Mouse (Mus musculus) ES-Bruce4 (cell line): Measurements from ENCODE around the gene Tnfsf13. TPM values are rescaled to one million over a fixed set of nuclear protein-coding genes. Genes with fewer than 3 reads are reported as not detected.

ENCODE experiments used
- H3K27ac ChIP-seq: 2 replicates; pipeline ENCODE4 v1.5.1; 2012; ENCODE audit warnings: low read length, inconsistent platforms; ENCODE audit not compliant: insufficient read depth
- H3K27me3 ChIP-seq: 2 replicates; pipeline ENCODE4 v1.6.1; 2012; ENCODE audit warnings: mild to moderate bottlenecking, low read length, inconsistent platforms; ENCODE audit not compliant: control insufficient read depth, poor library complexity, insufficient read depth, severe bottlenecking
- H3K36me3 ChIP-seq: 2 replicates; pipeline ENCODE4 v1.6.1; 2012; ENCODE audit warnings: inconsistent platforms, mild to moderate bottlenecking, low read length, moderate library complexity; ENCODE audit not compliant: control insufficient read depth, poor library complexity, insufficient read depth, severe bottlenecking
- H3K4me1 ChIP-seq: one replicate; pipeline ENCODE4 v1.8.1; 2011; ENCODE audit warnings: low read length; ENCODE audit not compliant: control insufficient read depth, insufficient read depth
- H3K4me3 ChIP-seq: 2 replicates; pipeline ENCODE4 v1.5.1; 2011; ENCODE audit warnings: low read depth, mild to moderate bottlenecking, low read length
- H3K9ac ChIP-seq: 2 replicates; pipeline ENCODE4 v1.6.1; 2012; ENCODE audit warnings: low read depth, mild to moderate bottlenecking, inconsistent platforms; ENCODE audit not compliant: poor library complexity, severe bottlenecking
- H3K9me3 ChIP-seq: replicated peaks from 2 replicates; pipeline ENCODE4 v1.6.1; 2012; ENCODE audit warnings: mild to moderate bottlenecking, low read length, inconsistent platforms; ENCODE audit not compliant: control insufficient read depth, poor library complexity, insufficient read depth, severe bottlenecking
- CTCF ChIP-seq: IDR thresholded peaks from one replicate; pipeline ENCODE4 v1.8.1; 2011; ENCODE audit warnings: low read depth, low read length
- EP300 ChIP-seq: IDR thresholded peaks from 2 replicates; pipeline ENCODE4 v1.6.1; 2011; ENCODE audit warnings: low read depth, low read length; ENCODE audit not compliant: insufficient read depth
- POLR2A ChIP-seq: IDR thresholded peaks from one replicate; pipeline ENCODE4 v1.8.1; 2011; ENCODE audit warnings: low read length; ENCODE audit not compliant: insufficient read depth
- polyA plus RNA-seq: library from polyadenylated mRNA; stranded (reverse); fragments of >200 nt; gene quantifications from 2 replicates; pipeline ENCODE4 v1.2.4, GENCODE M21; 2011; ENCODE audit warnings: low read depth; ENCODE audit not compliant: missing spikeins, insufficient read depth, insufficient read length

Gene Tnfsf13
- polyA plus RNA-seq, 1 experiment, result 1.3 TPM

DNA sequence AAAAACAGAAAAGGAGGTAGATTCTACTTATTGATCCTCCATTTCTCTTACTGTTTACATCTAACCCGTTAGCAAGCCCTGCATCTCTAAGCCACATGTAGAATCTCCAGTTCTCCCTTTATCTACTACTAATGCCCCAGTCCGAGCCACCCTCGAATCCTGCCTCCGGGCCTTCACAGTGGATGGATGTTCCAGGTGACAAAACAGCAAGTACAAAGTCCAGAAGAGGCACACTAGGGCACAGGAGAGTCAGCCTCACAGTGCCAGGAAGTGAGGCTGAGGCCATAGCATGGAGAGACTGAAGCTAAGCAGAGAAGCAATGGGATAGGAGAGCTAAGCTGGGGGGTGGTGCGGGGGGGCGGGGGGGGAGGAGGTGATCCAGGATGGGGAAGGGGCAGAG lies 7.3 kb upstream of the Tnfsf13 start:
- no peak for TF ChIP-seq EP300
- TF ChIP-seq CTCF, result no peak
- TF ChIP-seq POLR2A, result no peak
- Histone ChIP-seq H3K27ac (0 out of 2 replicates have a peak overlapping the region, but pooled peaks have one; percentile 12), H3K36me3 (no peaks in the 10 kb centered on the region), H3K27me3 (no peaks in the 10 kb centered on the region), H3K4me3 (no peak overlapping the region), H3K4me1 (peaks cover 3% of the 10 kb centered on the region), H3K9me3 (no peaks in the 10 kb centered on the region), H3K9ac (no peak overlapping the region)

DNA sequence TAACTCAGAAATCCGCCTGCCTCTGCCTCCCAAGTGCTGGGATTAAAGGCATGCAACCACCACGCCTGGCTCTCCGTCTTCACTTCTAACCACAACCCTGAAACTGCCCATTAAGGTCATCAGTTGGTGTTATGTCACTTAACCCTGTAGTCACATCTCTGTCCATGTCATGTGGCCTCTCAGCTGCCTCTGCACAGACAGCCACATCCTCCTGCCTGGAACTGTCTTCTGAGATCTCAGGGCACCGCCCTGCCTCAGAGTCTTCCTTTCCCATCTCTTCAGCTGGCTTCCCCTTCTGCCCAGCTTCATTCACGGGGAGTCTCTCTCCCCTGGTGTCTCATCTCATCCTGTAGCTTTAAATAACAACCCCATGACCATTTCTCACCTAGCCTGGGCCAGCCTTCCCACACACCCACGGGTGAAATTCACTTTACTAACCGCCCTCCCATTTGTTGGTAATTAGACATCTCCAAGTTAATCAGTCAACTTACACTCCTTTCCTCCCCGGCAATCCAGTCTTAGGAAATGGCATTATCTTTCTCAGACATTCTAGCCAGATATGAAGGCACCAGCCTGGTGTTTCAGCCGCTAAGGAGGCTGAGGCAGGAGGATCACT lies 6.7 kb upstream of the Tnfsf13 start:
- Histone ChIP-seq H3K4me3 (no peak overlapping the region), H3K9ac (no peak overlapping the region), H3K27ac (0 out of 2 replicates have a peak overlapping the region, but pooled peaks have one; percentile 12), H3K9me3 (no peaks in the 10 kb centered on the region), H3K27me3 (no peaks in the 10 kb centered on the region), H3K4me1 (peaks cover 3% of the 10 kb centered on the region), H3K36me3 (no peaks in the 10 kb centered on the region)
- TF ChIP-seq POLR2A, result no peak

DNA sequence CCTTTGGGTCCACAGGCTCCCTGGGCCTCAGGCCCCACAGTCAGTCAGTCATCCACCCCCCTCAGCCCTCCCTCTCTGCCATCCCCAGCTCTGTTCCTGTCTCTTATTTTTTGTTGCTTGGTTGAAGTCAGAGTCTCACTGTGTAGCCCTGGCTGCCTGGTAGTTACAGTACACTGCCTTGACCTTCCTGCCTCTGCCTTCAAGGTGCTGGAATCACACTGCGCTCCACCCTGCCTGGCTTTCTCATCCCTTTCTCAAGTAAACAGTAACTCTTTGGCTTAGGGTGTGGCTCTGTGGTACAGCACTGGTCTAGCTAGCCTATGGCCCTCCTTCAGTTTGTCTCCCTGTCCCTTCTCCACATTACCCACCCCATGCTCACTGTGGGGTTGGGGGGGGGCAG lies 4.3 kb upstream of the Tnfsf13 start:
- Histone ChIP-seq H3K4me1 (peaks cover 3% of the 10 kb centered on the region), H3K9ac (peak overlapping the region; percentile 7; the same call in 1 of the 2 replicates), H3K4me3 (no peak overlapping the region), H3K27me3 (no peaks in the 10 kb centered on the region), H3K9me3 (no peaks in the 10 kb centered on the region), H3K27ac (peak overlapping the region; percentile 91), H3K36me3 (no peaks in the 10 kb centered on the region)
- peak; percentile 92 for TF ChIP-seq EP300
- no peak for TF ChIP-seq POLR2A

DNA sequence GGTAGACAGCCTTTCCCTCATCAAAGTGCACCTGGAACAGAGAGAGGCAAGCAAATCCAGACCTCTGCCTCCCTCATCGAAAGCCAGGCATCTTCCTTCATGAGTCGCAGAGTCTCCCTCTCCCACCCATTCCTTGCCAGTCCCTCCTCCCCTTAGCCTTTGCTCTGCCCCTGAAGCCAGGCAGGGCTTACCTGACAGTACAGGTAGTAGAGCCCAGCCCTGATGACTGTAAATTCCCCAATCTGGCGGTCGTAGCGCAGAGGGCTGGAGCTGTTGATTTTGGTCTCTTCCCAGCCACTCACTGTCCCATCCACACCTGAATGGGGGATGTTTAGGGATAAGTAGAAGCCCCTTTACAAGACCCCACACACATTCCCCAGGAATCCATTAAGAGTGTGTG lies 1.5 kb upstream of the Tnfsf13 start:
- Histone ChIP-seq H3K36me3 (no peaks in the 10 kb centered on the region), H3K27me3 (no peaks in the 10 kb centered on the region), H3K27ac (peak overlapping the region; percentile 65), H3K9ac (peak overlapping the region; percentile 85), H3K9me3 (no peaks in the 10 kb centered on the region), H3K4me3 (peak overlapping the region; percentile 31), H3K4me1 (no peaks in the 10 kb centered on the region)
- no peak for TF ChIP-seq EP300
- no peak for TF ChIP-seq CTCF
- no peak for TF ChIP-seq POLR2A

DNA sequence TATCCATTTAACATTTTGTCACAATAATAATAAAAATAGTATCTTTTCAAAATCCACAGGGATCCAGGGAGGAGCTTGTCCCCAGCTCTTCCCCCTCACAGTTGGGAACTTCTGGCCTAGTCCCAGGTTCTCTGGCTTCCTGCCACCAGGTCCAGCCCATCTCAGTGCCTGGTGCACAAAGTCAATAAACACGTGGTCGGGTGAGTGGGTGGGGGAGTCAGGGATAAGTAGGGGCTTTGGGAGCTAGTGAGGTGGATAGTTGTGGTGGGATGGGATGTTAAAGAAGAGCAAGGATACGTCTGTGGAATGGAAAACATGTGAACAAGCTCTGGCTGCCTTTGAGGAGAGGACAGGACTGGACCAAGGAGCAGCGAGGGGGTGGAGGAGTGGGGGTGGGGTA lies 793 bp upstream of the Tnfsf13 start:
- TF ChIP-seq CTCF (no peak), EP300 (0 out of 2 replicates have a peak, but pooled peaks have one; percentile 25), POLR2A (peak; percentile 26)
- H3K4me3 ChIP-seq, result peak overlapping the region; percentile 31

DNA sequence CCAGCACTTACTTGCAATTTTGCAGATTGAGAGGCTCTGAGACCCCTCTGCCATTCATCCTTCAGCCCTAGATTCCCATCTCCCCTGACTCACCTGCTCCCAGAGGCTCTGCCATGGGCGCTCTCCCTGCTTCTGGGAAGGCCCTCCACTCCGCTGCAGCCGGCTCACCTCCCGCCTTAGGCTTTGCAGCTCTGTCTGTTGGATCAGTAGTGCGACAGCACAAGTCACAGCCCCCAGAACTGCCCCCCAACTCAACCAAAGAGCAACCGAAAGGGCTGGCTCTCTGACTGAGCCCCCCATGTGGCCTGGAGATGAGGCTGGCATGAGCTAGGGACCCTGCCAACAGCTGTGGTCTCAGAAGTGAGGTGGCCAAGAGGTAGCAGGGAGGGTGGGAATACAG lies 648 bp downstream of the Tnfsf13 start:
- H3K4me3 ChIP-seq, result peak overlapping the region; percentile 68
- H3K9ac ChIP-seq, result peak overlapping the region; percentile 85
- TF ChIP-seq CTCF (no peak), EP300 (no peak)
- H3K27me3 ChIP-seq, result no peaks in the 10 kb centered on the region
- peak overlapping the region; percentile 65 for H3K27ac ChIP-seq
- H3K36me3 ChIP-seq, result peaks cover 5% of the 10 kb centered on the region; the same call in 1 of the 2 replicates
- no peaks in the 10 kb centered on the region for H3K9me3 ChIP-seq
- H3K4me1 ChIP-seq, result no peaks in the 10 kb centered on the region

More for the DNA sequence above, 793 bp upstream of the Tnfsf13 start:
- H3K4me1 ChIP-seq, result no peaks in the 10 kb centered on the region
- H3K27ac ChIP-seq, result peak overlapping the region; percentile 65
- H3K36me3 ChIP-seq, result no peaks in the 10 kb centered on the region
- peak overlapping the region; percentile 85 for H3K9ac ChIP-seq
- no peaks in the 10 kb centered on the region for H3K9me3 ChIP-seq
- no peaks in the 10 kb centered on the region for H3K27me3 ChIP-seq
